Mouse (Mus musculus) megakaryocyte, embryonic 14.5 days (primary cell): ENCODE results near the gene Dnajc16.

Experiments
- FLI1 ChIP-seq: IDR thresholded peaks from 2 replicates; pipeline ENCODE4 v1.6.1; 2012; ENCODE audit warnings: low read length, inconsistent platforms, mixed read lengths
- GATA1 ChIP-seq: IDR thresholded peaks from 3 replicates; pipeline ENCODE4 v1.6.1; 2012; ENCODE audit warnings: mixed read lengths, low read length, inconsistent platforms, borderline replicate concordance

DNA sequence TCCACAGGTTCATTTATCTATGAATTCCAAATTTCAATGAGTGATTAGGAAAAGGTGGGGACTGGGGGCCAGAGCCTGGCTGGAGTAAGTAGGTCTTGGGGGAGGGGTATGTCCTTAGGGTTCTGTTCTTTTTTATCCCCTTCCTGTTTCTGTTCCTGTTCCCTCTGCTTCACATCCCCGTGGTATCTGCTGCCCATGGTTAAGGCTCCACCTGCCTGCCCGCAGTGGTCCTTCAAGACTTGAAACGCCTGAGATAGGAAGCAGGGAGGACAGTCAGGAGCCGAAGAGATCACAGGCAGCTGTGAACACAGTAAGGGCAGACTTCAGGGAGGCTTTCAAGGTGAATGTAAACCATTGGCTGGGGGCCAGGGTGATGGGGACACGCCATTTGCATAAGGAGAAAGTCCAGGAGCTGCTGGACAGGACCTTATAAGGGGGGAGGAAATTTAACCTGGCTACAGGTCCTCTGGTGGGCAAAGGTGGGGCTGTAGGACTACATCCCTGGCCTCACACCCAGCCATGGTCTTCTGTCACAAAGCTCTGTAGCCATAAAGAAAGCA lies 43.9 kb upstream of the Dnajc16 start:
- TF ChIP-seq GATA1, result no peak
- no peak for TF ChIP-seq FLI1
